Mouse (Mus musculus): ENCODE data around the gene Tut1. TPM values are rescaled to one million over a fixed set of nuclear protein-coding genes. Genes with fewer than 3 reads are reported as not detected.
A peak's percentile ranks its signal among the peaks of the same experiment; 100 is the strongest.

The Tut1 gene
- polyA plus RNA-seq, 1 experiment from 2014 or later, result 33.6 TPM

GRCm38 (mm10) chr19:8974638-8975037, 21.0 kb downstream of the Tut1 start:
- Histone ChIP-seq H3K27me3 (replicated peaks; ENCODE audit: control insufficient read depth, insufficient read depth, low read length) (no peaks in the 10 kb centered on the region), H3K4me3 (replicated peaks; ENCODE audit: low read length) (no peak overlapping the region), H3K27ac (ENCODE audit: low read length) (no peak overlapping the region), H3K9ac (replicated peaks; ENCODE audit: low read depth, low read length) (no peak overlapping the region), H3K36me3 (ENCODE audit: control insufficient read depth, insufficient read depth) (peaks cover 65% of the 10 kb centered on the region), H3K9me3 (ENCODE audit: control insufficient read depth, low read length) (no peaks in the 10 kb centered on the region), H3K4me2 (ENCODE audit: low read length) (no peak overlapping the region), H3K4me1 (replicated peaks; ENCODE audit: control insufficient read depth, insufficient read depth, low read length) (no peaks in the 10 kb centered on the region)
- ATAC-seq, result no peak
- 87% methylated on average over 1 of the region's 1 CpGs for WGBS

- H3K27ac ChIP-seq (ENCODE audit: low read length), result no peak overlapping the region
- H3K9ac ChIP-seq (replicated peaks; ENCODE audit: low read depth, low read length), result no peak overlapping the region
- no peak overlapping the region for H3K4me3 ChIP-seq (replicated peaks; ENCODE audit: low read length)
- no peaks in the 10 kb centered on the region for H3K27me3 ChIP-seq (replicated peaks; ENCODE audit: control insufficient read depth, insufficient read depth, low read length)
- H3K36me3 ChIP-seq (ENCODE audit: control insufficient read depth, insufficient read depth), result peaks cover 63% of the 10 kb centered on the region
- H3K9me3 ChIP-seq (ENCODE audit: control insufficient read depth, low read length), result no peaks in the 10 kb centered on the region
- no peak overlapping the region for H3K4me2 ChIP-seq (ENCODE audit: low read length)
- WGBS, result 94% methylated on average over 2 of the region's 2 CpGs
- no peaks in the 10 kb centered on the region for H3K4me1 ChIP-seq (replicated peaks; ENCODE audit: control insufficient read depth, insufficient read depth, low read length)
- ATAC-seq, result no peak
These were observed 21.8 kb downstream of the Tut1 start for GRCm38 (mm10) chr19:8975491-8975890.

GRCm38 (mm10) chr19:8976535-8976934, 22.9 kb downstream of the Tut1 start:
- Histone ChIP-seq H3K4me1 (replicated peaks; ENCODE audit: control insufficient read depth, insufficient read depth, low read length) (peaks cover 7% of the 10 kb centered on the region), H3K27me3 (replicated peaks; ENCODE audit: control insufficient read depth, insufficient read depth, low read length) (no peaks in the 10 kb centered on the region), H3K36me3 (ENCODE audit: control insufficient read depth, insufficient read depth) (peaks cover 54% of the 10 kb centered on the region), H3K4me2 (ENCODE audit: low read length) (no peak overlapping the region), H3K9me3 (ENCODE audit: control insufficient read depth, low read length) (no peaks in the 10 kb centered on the region), H3K9ac (replicated peaks; ENCODE audit: low read depth, low read length) (no peak overlapping the region), H3K27ac (ENCODE audit: low read length) (no peak overlapping the region), H3K4me3 (replicated peaks; ENCODE audit: low read length) (no peak overlapping the region)
- 43% methylated on average over 3 of the region's 3 CpGs for WGBS
- peak; percentile 41; the same call in 1 of the 2 replicates for ATAC-seq

GRCm38 (mm10) chr19:8980771-8981170, 27.1 kb downstream of the Tut1 start:
- 56% methylated on average over 5 of the region's 5 CpGs for WGBS
- ATAC-seq, result no peak
- Histone ChIP-seq H3K9ac (replicated peaks; ENCODE audit: low read depth, low read length) (no peak overlapping the region), H3K4me1 (replicated peaks; ENCODE audit: control insufficient read depth, insufficient read depth, low read length) (peaks cover 30% of the 10 kb centered on the region), H3K27ac (ENCODE audit: low read length) (no peak overlapping the region), H3K9me3 (ENCODE audit: control insufficient read depth, low read length) (no peaks in the 10 kb centered on the region), H3K4me2 (ENCODE audit: low read length) (no peak overlapping the region), H3K36me3 (ENCODE audit: control insufficient read depth, insufficient read depth) (peaks cover 18% of the 10 kb centered on the region), H3K4me3 (replicated peaks; ENCODE audit: low read length) (no peak overlapping the region), H3K27me3 (replicated peaks; ENCODE audit: control insufficient read depth, insufficient read depth, low read length) (no peaks in the 10 kb centered on the region)

- peaks cover 30% of the 10 kb centered on the region for H3K4me1 ChIP-seq (replicated peaks; ENCODE audit: control insufficient read depth, insufficient read depth, low read length)
- H3K9ac ChIP-seq (replicated peaks; ENCODE audit: low read depth, low read length), result no peak overlapping the region
- H3K4me2 ChIP-seq (ENCODE audit: low read length), result no peak overlapping the region
- WGBS, result 68% methylated on average over 2 of the region's 2 CpGs
- no peaks in the 10 kb centered on the region for H3K27me3 ChIP-seq (replicated peaks; ENCODE audit: control insufficient read depth, insufficient read depth, low read length)
- ATAC-seq, result peak; percentile 19; the same call in 1 of the 2 replicates
- H3K27ac ChIP-seq (ENCODE audit: low read length), result no peak overlapping the region
- peaks cover 18% of the 10 kb centered on the region for H3K36me3 ChIP-seq (ENCODE audit: control insufficient read depth, insufficient read depth)
- no peaks in the 10 kb centered on the region for H3K9me3 ChIP-seq (ENCODE audit: control insufficient read depth, low read length)
- H3K4me3 ChIP-seq (replicated peaks; ENCODE audit: low read length), result no peak overlapping the region
These were observed 28.0 kb downstream of the Tut1 start for GRCm38 (mm10) chr19:8981450-8982168.

- Histone ChIP-seq H3K27me3 (replicated peaks; ENCODE audit: control insufficient read depth, insufficient read depth, low read length) (no peaks in the 10 kb centered on the region), H3K27ac (ENCODE audit: low read length) (no peak overlapping the region), H3K9ac (replicated peaks; ENCODE audit: low read depth, low read length) (no peak overlapping the region), H3K4me3 (replicated peaks; ENCODE audit: low read length) (no peak overlapping the region), H3K4me2 (ENCODE audit: low read length) (no peak overlapping the region), H3K4me1 (replicated peaks; ENCODE audit: control insufficient read depth, insufficient read depth, low read length) (peaks cover 30% of the 10 kb centered on the region), H3K9me3 (ENCODE audit: control insufficient read depth, low read length) (no peaks in the 10 kb centered on the region), H3K36me3 (ENCODE audit: control insufficient read depth, insufficient read depth) (peaks cover 13% of the 10 kb centered on the region)
- ATAC-seq, result no peak
- 57% methylated on average over 5 of the region's 5 CpGs for WGBS
These were observed 28.9 kb downstream of the Tut1 start for GRCm38 (mm10) chr19:8982303-8983149.

GRCm38 (mm10) chr19:8983150-8983650, 29.6 kb downstream of the Tut1 start:
- ATAC-seq, result no peak
- Histone ChIP-seq H3K4me3 (replicated peaks; ENCODE audit: low read length) (no peak overlapping the region), H3K4me2 (ENCODE audit: low read length) (no peak overlapping the region), H3K4me1 (replicated peaks; ENCODE audit: control insufficient read depth, insufficient read depth, low read length) (peaks cover 30% of the 10 kb centered on the region), H3K27ac (ENCODE audit: low read length) (no peak overlapping the region), H3K9ac (replicated peaks; ENCODE audit: low read depth, low read length) (no peak overlapping the region), H3K27me3 (replicated peaks; ENCODE audit: control insufficient read depth, insufficient read depth, low read length) (0 out of 2 replicates have a peak, but pooled peaks cover 5% of the 10 kb centered on the region), H3K36me3 (ENCODE audit: control insufficient read depth, insufficient read depth) (peaks cover 9% of the 10 kb centered on the region), H3K9me3 (ENCODE audit: control insufficient read depth, low read length) (no peaks in the 10 kb centered on the region)
- 61% methylated on average over 4 of the region's 4 CpGs for WGBS

GRCm38 (mm10) chr19:8984255-8984868, 30.7 kb downstream of the Tut1 start:
- Histone ChIP-seq H3K4me1 (replicated peaks; ENCODE audit: control insufficient read depth, insufficient read depth, low read length) (peaks cover 38% of the 10 kb centered on the region), H3K27ac (ENCODE audit: low read length) (peak overlapping the region; percentile 42; the same call in 1 of the 2 replicates), H3K9ac (replicated peaks; ENCODE audit: low read depth, low read length) (no peak overlapping the region), H3K4me3 (replicated peaks; ENCODE audit: low read length) (no peak overlapping the region), H3K4me2 (ENCODE audit: low read length) (peak overlapping the region; percentile 29), H3K36me3 (ENCODE audit: control insufficient read depth, insufficient read depth) (no peaks in the 10 kb centered on the region; the same call in 1 of the 2 replicates), H3K9me3 (ENCODE audit: control insufficient read depth, low read length) (no peaks in the 10 kb centered on the region), H3K27me3 (replicated peaks; ENCODE audit: control insufficient read depth, insufficient read depth, low read length) (peaks cover 9% of the 10 kb centered on the region; the same call in 1 of the 2 replicates)
- ATAC-seq, result peak; percentile 79
- WGBS, result 1% methylated on average over 7 of the region's 7 CpGs

GRCm38 (mm10) chr19:8985891-8986290, 32.2 kb downstream of the Tut1 start:
- no peaks in the 10 kb centered on the region for H3K9me3 ChIP-seq (ENCODE audit: control insufficient read depth, low read length)
- peaks cover 48% of the 10 kb centered on the region for H3K4me1 ChIP-seq (replicated peaks; ENCODE audit: control insufficient read depth, insufficient read depth, low read length)
- 59% methylated on average over 5 of the region's 5 CpGs for WGBS
- no peak for ATAC-seq
- H3K27ac ChIP-seq (ENCODE audit: low read length), result no peak overlapping the region
- H3K9ac ChIP-seq (replicated peaks; ENCODE audit: low read depth, low read length), result no peak overlapping the region
- no peak overlapping the region for H3K4me2 ChIP-seq (ENCODE audit: low read length)
- H3K36me3 ChIP-seq (ENCODE audit: control insufficient read depth, insufficient read depth), result no peaks in the 10 kb centered on the region; the same call in 1 of the 2 replicates
- H3K27me3 ChIP-seq (replicated peaks; ENCODE audit: control insufficient read depth, insufficient read depth, low read length), result peaks cover 14% of the 10 kb centered on the region
- H3K4me3 ChIP-seq (replicated peaks; ENCODE audit: low read length), result no peak overlapping the region
